Mouse (Mus musculus) olfactory bulb, adult 2 months (tissue): ENCODE data around the gene Coro2a.

Source experiments
- CTCF ChIP-seq: fragments of 200-500 bp; IDR thresholded peaks from 2 replicates; pipeline ENCODE4 v1.5.1; 2012; ENCODE audit warnings: low read depth, mild to moderate bottlenecking, low read length, moderate library complexity; ENCODE audit not compliant: insufficient read depth
- POLR2A ChIP-seq: fragments of 200-500 bp; IDR thresholded peaks from 2 replicates; pipeline ENCODE4 v1.6.1; 2012; ENCODE audit warnings: mild to moderate bottlenecking, low read depth, low read length, moderate library complexity; ENCODE audit not compliant: insufficient read depth

DNA sequence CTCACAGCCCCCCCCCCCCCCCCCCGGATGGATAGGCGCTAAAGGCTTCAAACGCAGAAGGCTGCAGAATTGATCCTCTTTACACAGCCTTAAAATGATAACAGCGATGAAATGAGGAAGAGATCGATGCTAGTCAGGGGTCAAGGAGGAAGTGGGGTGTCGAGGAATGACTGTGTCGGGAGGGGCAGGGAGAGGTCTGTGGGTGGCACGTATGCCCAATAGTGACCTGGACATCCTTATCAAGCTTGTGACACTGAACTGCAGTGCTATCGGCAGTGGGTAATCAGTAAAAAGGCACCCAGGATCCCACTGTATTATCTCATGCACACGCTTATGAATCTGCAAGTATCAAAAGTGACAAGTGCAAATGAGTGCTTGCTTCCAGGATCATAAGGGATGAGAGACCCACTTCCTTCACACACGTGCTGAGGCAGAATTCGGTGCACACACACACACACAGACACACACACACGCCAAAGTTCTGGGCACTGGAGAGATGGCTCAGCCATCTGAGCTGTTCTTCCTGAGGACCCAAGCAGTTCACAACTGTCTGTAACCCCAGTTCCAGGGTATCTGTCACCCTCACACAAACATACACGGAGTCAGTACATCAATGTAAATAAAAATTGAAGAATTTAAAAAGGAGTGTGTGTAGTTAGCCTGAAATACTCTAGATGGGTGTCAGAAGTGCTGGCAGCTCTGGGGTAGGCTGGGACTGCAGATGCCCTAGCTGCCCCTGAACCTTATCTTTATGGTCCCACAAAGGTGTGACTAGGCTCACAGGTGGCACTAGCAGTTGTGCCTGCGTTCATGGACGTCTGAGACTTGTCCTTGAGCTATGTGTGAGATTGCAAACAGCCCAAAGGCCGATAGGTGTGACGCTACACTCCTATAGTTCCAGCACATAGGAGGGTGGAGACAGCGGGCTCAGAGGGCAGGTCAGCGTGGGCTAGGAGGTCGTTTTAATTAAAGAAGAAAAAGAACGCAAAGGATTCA lies 43.0 kb downstream of the Coro2a start:
- TF ChIP-seq POLR2A (no peak), CTCF (no peak)
